Mouse (Mus musculus) heart, postnatal 0 days (tissue): ENCODE results near the gene Wbp1l. TPM values are rescaled to one million over a fixed set of nuclear protein-coding genes. Genes with fewer than 3 reads are reported as not detected.

Experiments used
- ATAC-seq: fragments of 200-750 bp; cut with Nextera tagmentation; 2 replicates; pipeline ENCODE4 v1.8.0; 2017; ENCODE audit warnings: low read depth, moderate number of reproducible peaks, moderate library complexity; ENCODE audit not compliant: insufficient read depth
- DNase-seq: peaks from one replicate; pipeline ENCODE4 v3.0.0-alpha.2; 2016; ENCODE audit warnings: low spot score
- H3K27ac ChIP-seq: fragments of 300-500 bp; sonication (generic); 2 replicates; pipeline ENCODE4 v1.5.1; 2014; ENCODE audit warnings: low read depth, mild to moderate bottlenecking
- H3K27me3 ChIP-seq: fragments of 300-500 bp; sonication (generic); 2 replicates; pipeline ENCODE4 v1.6.1; 2014; ENCODE audit warnings: low read length, mixed read lengths; ENCODE audit not compliant: control insufficient read depth, insufficient read depth
- H3K36me3 ChIP-seq: fragments of 300-500 bp; sonication (generic); replicated peaks from 2 replicates; pipeline ENCODE4 v1.6.1; 2014; ENCODE audit warnings: low read length, mixed read lengths; ENCODE audit not compliant: control insufficient read depth, insufficient read depth
- H3K4me1 ChIP-seq: fragments of 300-500 bp; sonication (generic); 2 replicates; pipeline ENCODE4 v1.6.1; 2014; ENCODE audit warnings: antibody characterized with exemption; ENCODE audit not compliant: control insufficient read depth, insufficient read depth
- H3K4me2 ChIP-seq: fragments of 300-500 bp; sonication (generic); 2 replicates; pipeline ENCODE4 v1.6.1; 2014; ENCODE audit warnings: low read depth, mild to moderate bottlenecking, low read length, moderate library complexity
- H3K4me3 ChIP-seq: fragments of 300-500 bp; sonication (generic); 2 replicates; pipeline ENCODE4 v1.5.1; 2014; ENCODE audit warnings: low read depth, low read length
- H3K9ac ChIP-seq: fragments of 300-500 bp; sonication (generic); replicated peaks from 2 replicates; pipeline ENCODE4 v1.6.1; 2014; ENCODE audit warnings: low read depth, low read length, mixed read lengths
- H3K9me3 ChIP-seq: fragments of 300-500 bp; sonication (generic); replicated peaks from 2 replicates; pipeline ENCODE4 v1.6.1; 2016; ENCODE audit warnings: low read length; ENCODE audit not compliant: control insufficient read depth
- CTCF ChIP-seq: IDR thresholded peaks from 2 replicates; pipeline ENCODE4 v1.5.1; 2016; ENCODE audit warnings: antibody characterized with exemption, control low read depth, low read depth
- EP300 ChIP-seq: IDR thresholded peaks from 2 replicates; pipeline ENCODE4 v1.6.1; 2016; ENCODE audit warnings: antibody characterized with exemption, low read depth
- WGBS: fragments of 180-500 bp; shearing (Covaris S2); extraction: QIAGEN DNeasy Blood & Tissue Kit; methylation state at CpG from one replicate; pipeline ENCODE4 v1.1.7; 2014; 5-methylcytosine and 5-hydroxymethylcytosine counted together
- polyA plus RNA-seq: library from polyadenylated mRNA; unstranded; fragments of >200 nt; fragmentation: Nextera tagmentation; extraction: Ambion mirVana; gene quantifications from 2 replicates; pipeline ENCODE4 v1.2.1, GENCODE M21; 2015
- total RNA-seq: library from RNA; depleted of rRNA; stranded (reverse); fragments of >200 nt; gene quantifications from 2 replicates; pipeline ENCODE4 v1.2.3, GENCODE M21; 2014; ENCODE audit warnings: low replicate concordance

Gene Wbp1l
- total and polyA plus RNA-seq, 2 experiments from 2014 or later, result 36.4 to 89.7 TPM

- H3K4me3 ChIP-seq, result no peak overlapping the region
- peaks cover 5% of the 10 kb centered on the region; the same call in 1 of the 2 replicates for H3K36me3 ChIP-seq
- no peak overlapping the region for H3K27ac ChIP-seq
- 71% methylated on average over 11 of the region's 11 CpGs for WGBS
- TF ChIP-seq EP300, result no peak
- no peak for TF ChIP-seq CTCF
- no peak overlapping the region for H3K4me2 ChIP-seq
- no peak for ATAC-seq
- DNase-seq, result no peak
- peaks cover 52% of the 10 kb centered on the region for H3K4me1 ChIP-seq
- no peaks in the 10 kb centered on the region for H3K27me3 ChIP-seq
- no peak overlapping the region for H3K9ac ChIP-seq
- no peaks in the 10 kb centered on the region for H3K9me3 ChIP-seq
Observed at GRCm38 (mm10) chr19:46616378-46616777, 17.5 kb downstream of the Wbp1l start.

GRCm38 (mm10) chr19:46617361-46617760 lies 18.5 kb downstream of the Wbp1l start:
- H3K4me2 ChIP-seq, result no peak overlapping the region
- ATAC-seq, result no peak
- peaks cover 5% of the 10 kb centered on the region; the same call in 1 of the 2 replicates for H3K36me3 ChIP-seq
- H3K4me1 ChIP-seq, result peaks cover 62% of the 10 kb centered on the region
- no peak overlapping the region for H3K9ac ChIP-seq
- H3K27me3 ChIP-seq, result no peaks in the 10 kb centered on the region
- WGBS, result 66% methylated on average over 8 of the region's 8 CpGs
- H3K4me3 ChIP-seq, result no peak overlapping the region
- 0 out of 2 replicates have a peak overlapping the region, but pooled peaks have one; percentile 1 for H3K27ac ChIP-seq
- TF ChIP-seq CTCF, result no peak
- TF ChIP-seq EP300, result no peak
- no peaks in the 10 kb centered on the region for H3K9me3 ChIP-seq
- no peak for DNase-seq

- no peak for TF ChIP-seq EP300
- H3K4me1 ChIP-seq, result peaks cover 68% of the 10 kb centered on the region
- no peak overlapping the region for H3K4me3 ChIP-seq
- H3K4me2 ChIP-seq, result 0 out of 2 replicates have a peak overlapping the region, but pooled peaks have one; percentile 16
- no peak for DNase-seq
- H3K36me3 ChIP-seq, result peaks cover 4% of the 10 kb centered on the region; the same call in 1 of the 2 replicates
- WGBS, result 67% methylated on average over 9 of the region's 9 CpGs
- H3K27me3 ChIP-seq, result no peaks in the 10 kb centered on the region
- 0 out of 2 replicates have a peak overlapping the region, but pooled peaks have one; percentile 74 for H3K27ac ChIP-seq
- no peak overlapping the region for H3K9ac ChIP-seq
- H3K9me3 ChIP-seq, result no peaks in the 10 kb centered on the region
- no peak for ATAC-seq
Observed at GRCm38 (mm10) chr19:46618322-46618721, 19.4 kb downstream of the Wbp1l start.

- peak overlapping the region; percentile 16 for H3K4me2 ChIP-seq
Observed at GRCm38 (mm10) chr19:46619001-46619400, 20.1 kb downstream of the Wbp1l start.

GRCm38 (mm10) chr19:46619518-46619917 lies 20.6 kb downstream of the Wbp1l start:
- Histone ChIP-seq H3K4me3 (no peak overlapping the region), H3K9me3 (no peaks in the 10 kb centered on the region), H3K36me3 (no peaks in the 10 kb centered on the region), H3K4me2 (peak overlapping the region; percentile 16; the same call in 1 of the 2 replicates), H3K27ac (peak overlapping the region; percentile 74), H3K4me1 (peaks cover 72% of the 10 kb centered on the region), H3K27me3 (no peaks in the 10 kb centered on the region), H3K9ac (0 out of 2 replicates have a peak overlapping the region, but pooled peaks have one; percentile 13)
- TF ChIP-seq CTCF (no peak), EP300 (no peak)
- DNase-seq (no peak), ATAC-seq (no peak)
- WGBS, result 61% methylated on average over 6 of the region's 6 CpGs

More at GRCm38 (mm10) chr19:46619001-46619400, 20.1 kb downstream of the Wbp1l start:
- Histone ChIP-seq H3K36me3 (no peaks in the 10 kb centered on the region), H3K9ac (peak overlapping the region; percentile 13; the same call in 1 of the 2 replicates), H3K27ac (peak overlapping the region; percentile 74), H3K27me3 (no peaks in the 10 kb centered on the region), H3K4me3 (no peak overlapping the region), H3K4me1 (peaks cover 68% of the 10 kb centered on the region), H3K9me3 (no peaks in the 10 kb centered on the region)
- peak; percentile 43; the same call in 1 of the 2 replicates for ATAC-seq
- peak; percentile 83 for DNase-seq
- WGBS, result 14% methylated on average over 19 of the region's 19 CpGs
- TF ChIP-seq EP300, result no peak
- no peak for TF ChIP-seq CTCF
